Mouse (Mus musculus): ENCODE data around the gene Cdk5rap1.

GRCm38 (mm10) chr2:154301763-154302162, 71.0 kb downstream of the Cdk5rap1 start:
- no peak for TF ChIP-seq POLR2A (IDR thresholded peaks at IDR 0.05; ENCODE audit: insufficient read depth, low read length)
- no peak for TF ChIP-seq CTCF (IDR thresholded peaks at IDR 0.05; ENCODE audit: low read depth, low read length)

Data from ES-Bruce4 (cell line).